Mouse (Mus musculus) embryonic facial prominence, embryonic 11.5 days (tissue): ENCODE measurements around the gene 2900026A02Rik. TPM values are rescaled to one million over a fixed set of nuclear protein-coding genes. Genes with fewer than 3 reads are reported as not detected.

Experiments used
- ATAC-seq: fragments of 200-750 bp; cut with Nextera tagmentation; replicated peaks from 2 replicates; pipeline ENCODE4 v1.8.0; 2017; ENCODE audit warnings: low read depth; ENCODE audit not compliant: insufficient number of reproducible peaks, low FRiP score, low TSS enrichment
- DNase-seq: peaks from one replicate; pipeline ENCODE4 v3.0.0-alpha.2; 2015; ENCODE audit warnings: low spot score
- H3K27ac ChIP-seq: fragments of 300-500 bp; sonication (generic); replicated peaks from 2 replicates; pipeline ENCODE4 v1.5.1; 2014; ENCODE audit warnings: mild to moderate bottlenecking, low read depth, low read length, control low read depth
- H3K27me3 ChIP-seq: fragments of 300-500 bp; sonication (generic); 2 replicates; pipeline ENCODE4 v1.6.1; 2014; ENCODE audit warnings: mild to moderate bottlenecking, low read length, moderate library complexity, mixed read lengths; ENCODE audit not compliant: control insufficient read depth, insufficient read depth
- H3K36me3 ChIP-seq: fragments of 300-500 bp; sonication (generic); replicated peaks from 2 replicates; pipeline ENCODE4 v1.6.1; 2014; ENCODE audit warnings: low read depth, mild to moderate bottlenecking, low read length, moderate library complexity, mixed read lengths; ENCODE audit not compliant: control insufficient read depth, insufficient read depth
- H3K4me1 ChIP-seq: fragments of 300-500 bp; sonication (generic); 2 replicates; pipeline ENCODE4 v1.6.1; 2014; ENCODE audit warnings: low read length, mixed read lengths; ENCODE audit not compliant: control insufficient read depth, insufficient read depth
- H3K4me2 ChIP-seq: fragments of 300-500 bp; sonication (generic); 2 replicates; pipeline ENCODE4 v1.6.1; 2014; ENCODE audit warnings: low read depth, mild to moderate bottlenecking, control low read depth, low read length, moderate library complexity
- H3K4me3 ChIP-seq: fragments of 300-500 bp; sonication (generic); 2 replicates; pipeline ENCODE4 v1.5.1; 2014; ENCODE audit warnings: low read depth, low read length, control low read depth
- H3K9ac ChIP-seq: fragments of 300-500 bp; sonication (generic); replicated peaks from 2 replicates; pipeline ENCODE4 v1.6.1; 2014; ENCODE audit warnings: mild to moderate bottlenecking, control low read depth, low read length
- H3K9me3 ChIP-seq: fragments of 300-500 bp; sonication (generic); replicated peaks from 2 replicates; pipeline ENCODE4 v1.6.1; 2016; ENCODE audit warnings: mild to moderate bottlenecking, low read length, inconsistent platforms, mixed read lengths; ENCODE audit not compliant: control insufficient read depth
- WGBS: fragments of 180-500 bp; shearing (Covaris S2); extraction: QIAGEN DNeasy Blood & Tissue Kit; methylation state at CpG from one replicate; pipeline ENCODE4 v1.1.7; 2014; 5-methylcytosine and 5-hydroxymethylcytosine counted together
- polyA plus RNA-seq: library from polyadenylated mRNA; unstranded; fragments of >200 nt; fragmentation: Nextera tagmentation; extraction: Ambion mirVana; gene quantifications from 2 replicates; pipeline ENCODE4 v1.2.1, GENCODE M21; 2014

The 2900026A02Rik gene
- polyA plus RNA-seq, 1 experiment from 2014 or later = 1.4 TPM

DNA sequence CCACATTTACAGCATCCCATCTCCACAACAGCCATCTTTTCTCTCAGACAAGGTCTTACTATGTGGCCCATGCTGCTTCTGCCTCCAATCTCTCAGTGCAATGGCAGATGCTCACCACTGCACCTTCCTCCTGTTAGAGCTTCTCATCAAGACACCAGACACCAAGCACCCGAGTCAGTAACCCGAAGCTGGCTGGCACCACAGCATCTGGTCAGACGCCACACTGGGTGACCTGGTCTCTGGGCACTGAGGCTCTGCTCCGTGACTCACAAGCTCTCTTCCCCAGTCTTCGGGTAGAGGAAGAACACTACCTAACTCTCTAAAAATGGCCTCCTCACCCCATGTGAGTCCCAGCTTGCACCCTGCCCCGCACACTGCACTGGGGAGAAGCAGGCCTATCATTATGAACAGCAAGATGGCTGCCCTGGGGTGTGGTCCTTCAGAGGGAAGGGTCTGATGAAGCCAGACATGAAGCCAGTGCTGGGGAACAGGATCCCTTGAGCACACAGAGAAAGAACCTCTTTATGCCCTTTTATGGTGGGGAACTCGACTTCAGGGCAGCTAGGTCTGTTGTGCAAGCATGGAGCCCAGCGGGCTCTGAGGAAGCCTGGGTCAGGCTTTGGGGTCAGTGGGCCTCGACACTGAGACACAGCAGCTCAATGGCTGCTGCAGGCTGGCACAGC is 70.0 kb downstream of the 2900026A02Rik start:
- no peak overlapping the region for H3K9ac ChIP-seq
- peaks cover 2% of the 10 kb centered on the region; the same call in 1 of the 2 replicates for H3K4me1 ChIP-seq
- no peak overlapping the region for H3K4me3 ChIP-seq
- DNase-seq (no peak), ATAC-seq (no peak)
- H3K9me3 ChIP-seq = no peaks in the 10 kb centered on the region
- H3K36me3 ChIP-seq = no peaks in the 10 kb centered on the region
- peak overlapping the region; percentile 14 for H3K27ac ChIP-seq
- H3K27me3 ChIP-seq = no peaks in the 10 kb centered on the region
- H3K4me2 ChIP-seq = no peak overlapping the region
- 57% methylated on average over 9 of the region's 9 CpGs for WGBS

DNA sequence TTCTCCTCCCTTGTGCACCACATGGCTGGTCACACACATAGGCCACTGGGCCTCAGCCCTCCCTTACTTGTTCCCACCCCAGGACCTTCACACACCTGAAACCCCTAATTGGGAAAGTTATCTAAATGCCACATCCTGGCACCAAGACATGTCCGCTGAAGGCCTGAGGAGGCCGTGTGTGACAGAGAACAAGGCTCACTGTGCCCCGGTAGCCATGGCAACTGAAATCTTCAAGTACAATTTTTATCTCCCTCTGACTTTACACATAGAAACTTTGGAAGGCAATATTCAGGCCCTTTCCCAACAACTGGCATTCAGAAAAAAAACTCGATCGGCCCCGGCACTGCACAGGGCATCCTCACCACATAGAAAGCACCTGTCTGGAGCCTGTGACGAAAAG is 72.0 kb downstream of the 2900026A02Rik start:
- WGBS = 86% methylated on average over 7 of the region's 7 CpGs
- H3K4me2 ChIP-seq = no peak overlapping the region
- H3K9me3 ChIP-seq = no peaks in the 10 kb centered on the region
- H3K36me3 ChIP-seq = no peaks in the 10 kb centered on the region
- H3K4me3 ChIP-seq = no peak overlapping the region
- no peaks in the 10 kb centered on the region for H3K27me3 ChIP-seq
- DNase-seq (no peak), ATAC-seq (no peak)
- no peak overlapping the region for H3K27ac ChIP-seq
- no peak overlapping the region for H3K9ac ChIP-seq
- peaks cover 2% of the 10 kb centered on the region for H3K4me1 ChIP-seq

DNA sequence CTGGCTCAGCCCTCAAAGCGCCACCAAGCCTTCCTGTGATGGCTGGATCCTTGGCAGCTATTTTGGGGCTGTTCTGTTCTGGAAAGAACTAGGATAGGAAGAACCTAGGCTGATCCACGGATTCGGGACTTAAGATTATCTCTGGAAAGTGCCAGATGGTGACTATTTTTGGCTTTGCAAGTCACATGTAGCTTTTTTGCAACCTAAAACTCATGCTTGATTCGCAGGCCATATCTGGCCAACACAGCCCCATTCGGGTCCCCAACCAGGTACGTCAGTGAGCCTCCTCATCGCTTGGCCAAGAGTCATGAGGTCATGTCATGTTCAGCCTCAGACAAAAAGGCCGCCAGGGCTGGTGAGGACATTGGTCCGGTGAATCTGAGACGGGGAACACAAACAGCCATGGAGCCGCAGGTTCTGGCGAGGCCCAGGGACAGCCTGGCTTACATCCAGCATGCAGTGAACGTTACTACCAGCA is 73.0 kb downstream of the 2900026A02Rik start:
- no peak overlapping the region for H3K27ac ChIP-seq
- peaks cover 2% of the 10 kb centered on the region for H3K4me1 ChIP-seq
- H3K36me3 ChIP-seq = no peaks in the 10 kb centered on the region
- ATAC-seq (no peak), DNase-seq (no peak)
- H3K9ac ChIP-seq = no peak overlapping the region
- H3K9me3 ChIP-seq = no peaks in the 10 kb centered on the region
- no peak overlapping the region for H3K4me2 ChIP-seq
- no peak overlapping the region for H3K4me3 ChIP-seq
- WGBS = 77% methylated on average over 13 of the region's 13 CpGs
- H3K27me3 ChIP-seq = no peaks in the 10 kb centered on the region

GRCm38 (mm10) chr5:113146656-113147055 is 74.4 kb downstream of the 2900026A02Rik start:
- ATAC-seq = no peak
- no peak overlapping the region for H3K4me2 ChIP-seq
- H3K27me3 ChIP-seq = no peaks in the 10 kb centered on the region
- no peak overlapping the region for H3K27ac ChIP-seq
- H3K4me1 ChIP-seq = peaks cover 2% of the 10 kb centered on the region
- DNase-seq = no peak
- H3K9me3 ChIP-seq = no peaks in the 10 kb centered on the region
- H3K36me3 ChIP-seq = no peaks in the 10 kb centered on the region
- no peak overlapping the region for H3K9ac ChIP-seq
- H3K4me3 ChIP-seq = no peak overlapping the region
- 66% methylated on average over 2 of the region's 2 CpGs for WGBS

GRCm38 (mm10) chr5:113145171-113145570 is 75.9 kb downstream of the 2900026A02Rik start:
- no peaks in the 10 kb centered on the region for H3K27me3 ChIP-seq
- H3K4me3 ChIP-seq = no peak overlapping the region
- no peak overlapping the region for H3K4me2 ChIP-seq
- H3K9me3 ChIP-seq = no peaks in the 10 kb centered on the region
- ATAC-seq (no peak), DNase-seq (no peak)
- H3K4me1 ChIP-seq = peaks cover 2% of the 10 kb centered on the region
- H3K9ac ChIP-seq = no peak overlapping the region
- 64% methylated on average over 9 of the region's 9 CpGs for WGBS
- H3K36me3 ChIP-seq = no peaks in the 10 kb centered on the region
- no peak overlapping the region for H3K27ac ChIP-seq

DNA sequence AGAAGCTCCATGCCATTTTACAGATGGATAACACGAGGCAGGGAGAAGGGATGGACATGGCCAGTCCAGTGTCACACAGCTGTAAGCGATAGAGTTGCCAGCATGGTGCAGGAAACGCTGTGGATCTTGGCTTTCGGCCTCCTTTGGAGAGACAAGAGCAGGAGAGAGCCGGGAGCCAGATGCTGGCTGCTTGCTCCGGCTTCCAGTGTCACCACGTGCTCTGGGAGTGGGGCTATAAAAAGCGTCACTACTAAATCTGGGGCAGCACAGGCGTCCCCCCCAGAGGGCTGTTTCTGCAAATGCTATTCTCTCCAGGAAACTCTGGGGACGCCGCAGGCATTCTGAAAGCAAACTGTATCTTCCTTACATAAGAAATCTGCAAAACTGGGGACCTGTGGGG is 78.5 kb downstream of the 2900026A02Rik start:
- H3K9ac ChIP-seq = no peak overlapping the region
- H3K9me3 ChIP-seq = no peaks in the 10 kb centered on the region
- ATAC-seq = no peak
- H3K4me2 ChIP-seq = no peak overlapping the region
- no peak for DNase-seq
- H3K4me1 ChIP-seq = peaks cover 6% of the 10 kb centered on the region
- WGBS = 65% methylated on average over 11 of the region's 11 CpGs
- H3K27ac ChIP-seq = no peak overlapping the region
- peaks cover under 1% of the 10 kb centered on the region for H3K27me3 ChIP-seq
- H3K36me3 ChIP-seq = no peaks in the 10 kb centered on the region
- H3K4me3 ChIP-seq = no peak overlapping the region

GRCm38 (mm10) chr5:113142018-113142417 is 79.0 kb downstream of the 2900026A02Rik start:
- H3K9me3 ChIP-seq = no peaks in the 10 kb centered on the region
- ATAC-seq (no peak), DNase-seq (no peak)
- H3K4me3 ChIP-seq = no peak overlapping the region
- WGBS = 93% methylated on average over 5 of the region's 5 CpGs
- no peak overlapping the region for H3K4me2 ChIP-seq
- H3K27me3 ChIP-seq = peaks cover 5% of the 10 kb centered on the region
- peaks cover 6% of the 10 kb centered on the region for H3K4me1 ChIP-seq
- H3K36me3 ChIP-seq = no peaks in the 10 kb centered on the region
- H3K9ac ChIP-seq = no peak overlapping the region
- H3K27ac ChIP-seq = no peak overlapping the region

DNA sequence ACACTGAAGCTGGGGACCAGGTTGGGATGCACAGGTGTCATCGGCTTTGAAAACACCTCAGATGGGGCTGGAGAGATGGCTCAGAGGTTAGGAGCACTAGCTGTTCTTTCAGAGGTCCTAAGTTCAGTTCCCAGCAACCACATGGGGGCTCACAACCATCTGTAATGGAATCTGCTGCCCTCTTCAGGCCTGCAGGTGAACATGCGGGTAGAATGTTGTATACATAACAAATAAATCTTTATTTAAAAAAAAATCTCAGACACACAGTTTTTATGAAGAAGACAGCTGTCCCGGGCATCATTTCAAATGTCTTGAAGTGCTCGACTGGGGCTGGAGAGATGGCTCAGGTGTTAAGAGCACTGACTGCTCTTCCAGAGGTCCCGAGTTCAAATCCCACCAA is 80.2 kb downstream of the 2900026A02Rik start:
- no peak for ATAC-seq
- no peaks in the 10 kb centered on the region for H3K36me3 ChIP-seq
- H3K4me2 ChIP-seq = no peak overlapping the region
- no peak overlapping the region for H3K9ac ChIP-seq
- DNase-seq = no peak
- no peaks in the 10 kb centered on the region for H3K9me3 ChIP-seq
- H3K4me1 ChIP-seq = peaks cover 6% of the 10 kb centered on the region
- H3K4me3 ChIP-seq = no peak overlapping the region
- H3K27ac ChIP-seq = no peak overlapping the region
- H3K27me3 ChIP-seq = peaks cover 7% of the 10 kb centered on the region
- 94% methylated on average over 5 of the region's 5 CpGs for WGBS
